Mouse (Mus musculus): ENCODE results near the gene Epop. TPM values are rescaled to one million over a fixed set of nuclear protein-coding genes. Genes with fewer than 3 reads are reported as not detected.

Gene Epop
- polyA plus RNA-seq, 1 experiment from 2014 or later, result 3.9 TPM

Small RNA genes lying within 50 kb of the gene (microRNA-seq; reads per million reads assigned to microRNA genes)
- not detected for gene Gm24158
- gene Mir6927, result not detected

Other genes starting within 250 kb of the Epop start
- gene Arhgap23, start 214.2 kb downstream of the Epop start, polyA plus RNA-seq (2015; fragmentation: Nextera tagmentation; extraction: Ambion mirVana), result 3.6 and 4.4 TPM in 2 replicates
- 0.46 and 1.0 TPM in 2 replicates for gene 4933428G20Rik, start 129.4 kb downstream of the Epop start, polyA plus RNA-seq (2015; fragmentation: Nextera tagmentation; extraction: Ambion mirVana)
- 5.6 and 6.4 TPM in 2 replicates for gene Srcin1, start 53.5 kb downstream of the Epop start, polyA plus RNA-seq (2015; fragmentation: Nextera tagmentation; extraction: Ambion mirVana)
- gene Mllt6, start 33.7 kb upstream of the Epop start, polyA plus RNA-seq (2015; fragmentation: Nextera tagmentation; extraction: Ambion mirVana), result 3.2 and 3.5 TPM in 2 replicates
- gene Cisd3, start 56.1 kb upstream of the Epop start, polyA plus RNA-seq (2015; fragmentation: Nextera tagmentation; extraction: Ambion mirVana), result 12.8 and 17.3 TPM in 2 replicates
- gene Pcgf2, start 70.8 kb upstream of the Epop start, polyA plus RNA-seq (2015; fragmentation: Nextera tagmentation; extraction: Ambion mirVana), result 21.5 and 22.9 TPM in 2 replicates
- 559 and 571 TPM in 2 replicates for gene Psmb3, start 73.7 kb upstream of the Epop start, polyA plus RNA-seq (2015; fragmentation: Nextera tagmentation; extraction: Ambion mirVana)
- 3.5 and 4.2 TPM in 2 replicates for gene Pip4k2b, start 115.0 kb upstream of the Epop start, polyA plus RNA-seq (2015; fragmentation: Nextera tagmentation; extraction: Ambion mirVana)
- gene Cwc25, start 136.9 kb upstream of the Epop start, polyA plus RNA-seq (2015; fragmentation: Nextera tagmentation; extraction: Ambion mirVana), result 18.0 and 20.1 TPM in 2 replicates
- 0.62 and 0.76 TPM in 2 replicates for gene 1700001P01Rik, start 146.2 kb upstream of the Epop start, polyA plus RNA-seq (2015; fragmentation: Nextera tagmentation; extraction: Ambion mirVana)
- 386 and 461 TPM in 2 replicates for gene Rpl23, start 152.7 kb upstream of the Epop start, polyA plus RNA-seq (2015; fragmentation: Nextera tagmentation; extraction: Ambion mirVana)
- gene Lasp1, start 169.3 kb upstream of the Epop start, polyA plus RNA-seq (2015; fragmentation: Nextera tagmentation; extraction: Ambion mirVana), result 95.3 and 109 TPM in 2 replicates
- gene B230217C12Rik, start 211.1 kb upstream of the Epop start, polyA plus RNA-seq (2015; fragmentation: Nextera tagmentation; extraction: Ambion mirVana), result 17.4 and 18.7 TPM in 2 replicates

Measured in forebrain, embryonic 13.5 days (tissue).